In genomic region chr16:50798095-50798494, GRCm38 (mm10) we compare ENCODE assay signal across 30 mouse cellular contexts.
DNase-seq lines count a peak whose midpoint lies in the region; ATAC-seq and TF ChIP-seq lines count a peak whose summit lies in the region.
"Had no signal": no experiment of that assay in that cellular context is flagged by ENCODE, and none has a peak within 500 bp of the region (broad histone marks: within the 10 kb centered on the region; RNA-seq: fewer than 3 reads in every experiment).

No protein-coding gene starts in this region.

- H3K27ac ChIP-seq in lung, postnatal 0 days (ENCODE audit: low read length) = no peak overlapping the region
- H3K27ac ChIP-seq: embryonic facial prominence, embryonic 12.5 days; embryonic facial prominence, embryonic 15.5 days; forebrain, embryonic 13.5 days; gastrocnemius, adult 2 months; heart, embryonic 15.5 days; hindbrain, embryonic 10.5 days; hindbrain, embryonic 13.5 days; intestine, embryonic 15.5 days had no signal

- no peaks in the 10 kb centered on the region for H3K36me3 ChIP-seq in lung, postnatal 0 days (ENCODE audit: insufficient read depth, low read length)
- H3K36me3 ChIP-seq: embryonic facial prominence, embryonic 12.5 days; embryonic facial prominence, embryonic 15.5 days; heart, embryonic 12.5 days; heart, embryonic 15.5 days; hindbrain, embryonic 10.5 days; hindbrain, embryonic 13.5 days; intestine, embryonic 15.5 days had no signal

- 51% methylated on average over 6 of the region's 6 CpGs for WGBS in lung, postnatal 0 days

- ATAC-seq in lung, postnatal 0 days = no peak
- ATAC-seq in erythroblast, adult 5-6 weeks (replicated peaks; ENCODE audit: low FRiP score, poor library complexity, severe bottlenecking) = no peak
- ATAC-seq: CD4-positive, CD25-positive, alpha-beta regulatory T cell, adult 4 months; forebrain, embryonic 13.5 days; forebrain, embryonic 16.5 days; intestine, embryonic 15.5 days; Patski had no signal

- 0 out of 2 replicates have a peak, but pooled peaks have one; percentile 7 for TF ChIP-seq CTCF in lung, postnatal 0 days (IDR thresholded peaks at IDR 0.05)

- no peaks in the 10 kb centered on the region for H3K27me3 ChIP-seq in lung, postnatal 0 days (replicated peaks; ENCODE audit: insufficient read depth, low read length)
- H3K27me3 ChIP-seq: embryonic facial prominence, embryonic 12.5 days; embryonic facial prominence, embryonic 15.5 days; forebrain, embryonic 13.5 days; heart, embryonic 12.5 days; heart, embryonic 15.5 days; hindbrain, embryonic 13.5 days; intestine, embryonic 15.5 days had no signal

- TF ChIP-seq EP300 in lung, postnatal 0 days (IDR thresholded peaks at IDR 0.05) = no peak

- no peak for DNase-seq in lung, postnatal 0 days (ENCODE audit: low spot score)
- DNase-seq in lung, adult 18-20 months = no peak
- DNase-seq in ES-CJ7 (ENCODE audit: low read depth, low spot score) (peak; percentile 30), R1 (ENCODE audit: low read depth, low spot score) (peak; percentile 52)
- no peak for DNase-seq in natural killer cell, adult 2 months (ENCODE audit: low spot score in 2 of 2)
- DNase-seq: adrenal gland, adult 2 months; adrenal gland, postnatal 25 days; cerebellum, adult 18-20 months; cerebellum, adult 9-10 months; cerebellum, postnatal 25 days; gastrocnemius, adult 2 months; gastrocnemius, postnatal 14 days; heart, adult 18-20 months; heart, postnatal 10 days; heart, postnatal 36 days; kidney, adult 11 months; kidney, adult 8-10 months had no signal

- H3K4me3 ChIP-seq in lung, postnatal 0 days (ENCODE audit: low read depth, low read length) = no peak overlapping the region
- H3K4me3 ChIP-seq: embryonic facial prominence, embryonic 12.5 days; embryonic facial prominence, embryonic 15.5 days; erythroblast, embryonic 14.5 days; forebrain, embryonic 13.5 days; gastrocnemius, adult 2 months; heart, embryonic 12.5 days; heart, embryonic 15.5 days; hindbrain, embryonic 10.5 days; hindbrain, embryonic 13.5 days; intestine, embryonic 15.5 days had no signal

- no peaks in the 10 kb centered on the region for H3K4me1 ChIP-seq in lung, postnatal 0 days (ENCODE audit: insufficient read depth, low read depth, low read length)
- H3K4me1 ChIP-seq: embryonic facial prominence, embryonic 15.5 days; forebrain, embryonic 13.5 days; hindbrain, embryonic 10.5 days; intestine, embryonic 15.5 days had no signal

- no peak overlapping the region for H3K9ac ChIP-seq in lung, postnatal 0 days (replicated peaks; ENCODE audit: low read depth)
- H3K9ac ChIP-seq: embryonic facial prominence, embryonic 12.5 days; embryonic facial prominence, embryonic 15.5 days; forebrain, embryonic 13.5 days; heart, embryonic 12.5 days; heart, embryonic 15.5 days; hindbrain, embryonic 13.5 days; intestine, embryonic 15.5 days had no signal

- no peaks in the 10 kb centered on the region for H3K9me3 ChIP-seq in lung, postnatal 0 days (ENCODE audit: low read length)
- H3K9me3 ChIP-seq: embryonic facial prominence, embryonic 12.5 days; embryonic facial prominence, embryonic 15.5 days; forebrain, embryonic 13.5 days; heart, embryonic 12.5 days; heart, embryonic 15.5 days; hindbrain, embryonic 10.5 days; hindbrain, embryonic 13.5 days; intestine, embryonic 15.5 days had no signal

- no peak overlapping the region for H3K4me2 ChIP-seq in lung, postnatal 0 days (replicated peaks; ENCODE audit: low read depth, low read length)
- H3K4me2 ChIP-seq: embryonic facial prominence, embryonic 12.5 days; embryonic facial prominence, embryonic 15.5 days; forebrain, embryonic 13.5 days; heart, embryonic 12.5 days; heart, embryonic 15.5 days; hindbrain, embryonic 13.5 days; intestine, embryonic 15.5 days had no signal

Comparison
In these comparisons a context has a peak if more than half of its experiments do, and no peak if none do; other contexts are left out.
1. DNase-seq: peak in ES-CJ7 (single experiment) and R1 (single experiment); none in lung, postnatal 0 days (single experiment), lung, adult 18-20 months (0 of 2) and natural killer cell, adult 2 months (0 of 2).